Mouse (Mus musculus) testis, adult 2 months (tissue): Measurements from ENCODE around the gene Ifna2.

ENCODE experiments used
- CTCF ChIP-seq: fragments of 200-500 bp; IDR thresholded peaks from 2 replicates; pipeline ENCODE4 v1.5.1; 2012; ENCODE audit warnings: low read depth, mild to moderate bottlenecking, inconsistent platforms, low read length, moderate library complexity; ENCODE audit not compliant: control insufficient read depth, insufficient read depth, insufficient replicate concordance
- POLR2A ChIP-seq: fragments of 200-500 bp; IDR thresholded peaks from 2 replicates; pipeline ENCODE4 v1.6.1; 2012; ENCODE audit warnings: low read depth, mild to moderate bottlenecking, inconsistent platforms, low read length, moderate library complexity; ENCODE audit not compliant: control insufficient read depth

DNA sequence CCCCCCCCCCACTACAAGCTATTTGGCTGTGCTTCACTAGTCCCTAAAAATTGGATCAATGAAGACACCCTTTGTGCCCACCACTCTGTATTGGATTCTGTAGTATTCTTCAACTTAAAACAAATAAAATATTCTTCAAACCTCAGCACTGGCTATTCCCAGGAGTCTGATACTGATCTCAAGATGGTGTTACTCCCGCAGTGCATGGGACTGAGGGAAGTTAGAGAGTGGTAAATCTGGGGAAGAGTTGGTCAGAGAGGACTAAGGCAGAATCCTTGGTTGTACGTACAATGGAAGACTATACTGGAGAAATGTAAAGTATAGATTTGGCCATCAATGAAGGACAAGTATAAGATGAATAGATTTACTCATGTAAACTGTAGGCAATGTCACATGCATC is 41.2 kb downstream of the Ifna2 start:
- TF ChIP-seq CTCF (no peak), POLR2A (no peak)
